Mouse (Mus musculus): ENCODE measurements around the gene Stx3. TPM values are rescaled to one million over a fixed set of nuclear protein-coding genes. Genes with fewer than 3 reads are reported as not detected.

The Stx3 gene
- polyA plus RNA-seq, 1 experiment from 2014 or later: 23.1 TPM

DNA sequence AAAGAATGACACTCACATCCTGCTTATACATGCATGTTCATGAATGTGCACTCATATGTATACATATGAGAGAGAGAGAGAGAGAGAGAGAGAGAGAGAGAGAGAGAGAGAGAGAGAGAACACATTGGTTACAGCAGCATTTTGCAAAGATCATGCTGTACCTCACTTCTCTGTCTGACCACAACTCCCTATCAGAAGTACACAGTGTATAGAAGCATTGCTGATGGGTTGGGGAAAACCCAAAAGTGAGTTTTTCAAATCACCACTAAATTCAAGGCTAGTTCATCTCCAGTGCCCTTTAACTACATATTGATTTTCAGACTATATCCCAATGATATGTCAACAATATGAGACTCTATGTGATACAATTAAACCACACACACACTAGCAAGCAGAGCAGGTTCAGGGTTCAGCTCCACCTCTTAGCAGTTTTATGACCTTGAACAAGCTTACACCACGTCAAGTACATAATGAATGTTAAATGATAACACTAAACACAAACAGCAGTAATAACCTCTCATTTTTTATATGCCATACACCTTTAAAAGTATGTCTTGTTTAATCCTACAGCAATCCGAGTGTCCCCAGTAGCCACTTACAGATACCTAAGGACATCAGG is 25.4 kb downstream of the Stx3 start:
- H3K4me3 ChIP-seq (ENCODE audit: low read depth, low read length): no peak overlapping the region
- no peaks in the 10 kb centered on the region for H3K27me3 ChIP-seq (ENCODE audit: control insufficient read depth, insufficient read depth, low read length)
- no peak for ATAC-seq (ENCODE audit: low FRiP score)
- H3K4me2 ChIP-seq: no peak overlapping the region
- H3K27ac ChIP-seq (ENCODE audit: low read depth, low read length): no peak overlapping the region
- H3K9ac ChIP-seq (ENCODE audit: low read length): no peak overlapping the region
- H3K36me3 ChIP-seq (ENCODE audit: control insufficient read depth, insufficient read depth, low read length): no peaks in the 10 kb centered on the region
- no peaks in the 10 kb centered on the region for H3K4me1 ChIP-seq (ENCODE audit: control insufficient read depth, insufficient read depth, low read length)
- 79% methylated on average over 2 of the region's 2 CpGs for WGBS
- H3K9me3 ChIP-seq (ENCODE audit: control insufficient read depth, low read length): no peaks in the 10 kb centered on the region
- DNase-seq (ENCODE audit: low spot score, missing footprints): no peak

DNA sequence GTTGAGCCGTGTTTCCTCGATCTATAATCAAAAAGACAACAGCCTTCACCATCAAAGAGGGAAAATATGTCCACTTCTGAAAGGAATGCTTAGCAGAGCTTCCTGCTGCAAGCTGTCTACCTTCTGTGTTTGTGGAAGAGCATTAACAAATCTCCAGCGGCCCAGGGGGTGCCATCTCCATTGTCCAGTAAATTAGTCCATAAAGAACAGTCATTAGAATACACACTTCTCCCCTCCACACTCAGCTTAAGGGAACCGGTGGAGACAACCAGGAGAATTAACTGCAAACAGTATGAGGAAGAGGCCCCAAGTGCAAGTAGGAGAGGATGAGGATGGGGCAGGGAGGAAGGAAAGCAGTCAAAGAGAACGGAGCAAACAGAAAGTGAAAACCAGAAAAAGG is 27.4 kb downstream of the Stx3 start:
- H3K4me2 ChIP-seq: no peak overlapping the region

DNA sequence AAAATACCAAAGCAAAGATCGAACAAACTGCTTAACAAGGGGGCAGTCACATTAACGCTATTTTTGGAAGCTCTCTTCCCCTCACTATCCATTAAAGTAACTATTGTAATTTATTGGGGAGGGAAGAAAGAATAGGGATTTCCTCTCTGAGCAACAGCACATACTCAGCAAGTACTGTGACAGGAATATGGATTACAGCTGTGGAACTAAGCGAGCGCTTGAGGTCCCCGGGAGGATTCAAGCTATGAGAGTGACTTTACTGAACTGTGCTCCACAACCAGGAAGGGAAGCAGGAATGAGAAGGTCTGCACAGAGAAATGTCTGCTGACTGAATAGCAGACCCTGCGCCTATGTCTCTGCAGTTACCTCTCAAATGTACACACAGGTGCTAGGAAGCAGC is 30.3 kb downstream of the Stx3 start:
- Histone ChIP-seq H3K27me3 (ENCODE audit: control insufficient read depth, insufficient read depth, low read length) (no peaks in the 10 kb centered on the region), H3K9me3 (ENCODE audit: control insufficient read depth, low read length) (no peaks in the 10 kb centered on the region), H3K4me3 (ENCODE audit: low read depth, low read length) (no peak overlapping the region), H3K27ac (ENCODE audit: low read depth, low read length) (no peak overlapping the region), H3K36me3 (ENCODE audit: control insufficient read depth, insufficient read depth, low read length) (no peaks in the 10 kb centered on the region), H3K4me1 (ENCODE audit: control insufficient read depth, insufficient read depth, low read length) (no peaks in the 10 kb centered on the region), H3K9ac (ENCODE audit: low read length) (no peak overlapping the region), H3K4me2 (no peak overlapping the region)
- ATAC-seq (ENCODE audit: low FRiP score) (no peak), DNase-seq (ENCODE audit: low spot score, missing footprints) (no peak)
- WGBS: 93% methylated on average over 6 of the region's 6 CpGs

More for the DNA sequence above, 27.4 kb downstream of the Stx3 start:
- Histone ChIP-seq H3K4me3 (ENCODE audit: low read depth, low read length) (no peak overlapping the region), H3K4me1 (ENCODE audit: control insufficient read depth, insufficient read depth, low read length) (no peaks in the 10 kb centered on the region), H3K9ac (ENCODE audit: low read length) (no peak overlapping the region), H3K27ac (ENCODE audit: low read depth, low read length) (no peak overlapping the region), H3K9me3 (ENCODE audit: control insufficient read depth, low read length) (no peaks in the 10 kb centered on the region), H3K27me3 (ENCODE audit: control insufficient read depth, insufficient read depth, low read length) (no peaks in the 10 kb centered on the region), H3K36me3 (ENCODE audit: control insufficient read depth, insufficient read depth, low read length) (no peaks in the 10 kb centered on the region)
- DNase-seq (ENCODE audit: low spot score, missing footprints) (no peak), ATAC-seq (ENCODE audit: low FRiP score) (no peak)
- 70% methylated on average over 5 of the region's 5 CpGs for WGBS

DNA sequence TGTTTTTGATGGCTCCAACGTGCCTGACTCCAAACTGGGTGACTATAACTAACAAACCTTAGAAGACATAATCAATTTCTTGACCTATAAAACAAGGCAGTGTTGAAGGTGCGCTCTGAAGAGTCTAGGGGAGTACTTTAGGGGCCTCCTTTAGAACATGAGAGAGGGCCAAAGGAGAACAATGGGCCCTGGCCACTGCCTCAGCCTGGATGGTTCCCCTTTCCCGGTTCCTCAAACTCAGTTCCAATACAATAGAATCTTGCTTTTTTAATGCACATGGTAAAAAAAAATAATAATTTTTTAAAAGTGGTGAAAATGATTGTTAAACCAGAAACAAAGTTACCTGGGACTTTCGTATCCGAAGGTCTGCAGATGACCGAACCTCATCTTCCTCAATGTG is 31.4 kb downstream of the Stx3 start:
- WGBS: 94% methylated on average over 6 of the region's 6 CpGs
- DNase-seq (ENCODE audit: low spot score, missing footprints): no peak
- H3K36me3 ChIP-seq (ENCODE audit: control insufficient read depth, insufficient read depth, low read length): no peaks in the 10 kb centered on the region
- H3K4me2 ChIP-seq: no peak overlapping the region
- no peaks in the 10 kb centered on the region for H3K9me3 ChIP-seq (ENCODE audit: control insufficient read depth, low read length)
- no peak overlapping the region for H3K4me3 ChIP-seq (ENCODE audit: low read depth, low read length)
- H3K4me1 ChIP-seq (ENCODE audit: control insufficient read depth, insufficient read depth, low read length): no peaks in the 10 kb centered on the region
- H3K27ac ChIP-seq (ENCODE audit: low read depth, low read length): no peak overlapping the region
- H3K27me3 ChIP-seq (ENCODE audit: control insufficient read depth, insufficient read depth, low read length): no peaks in the 10 kb centered on the region
- no peak for ATAC-seq (ENCODE audit: low FRiP score)
- H3K9ac ChIP-seq (ENCODE audit: low read length): no peak overlapping the region

DNA sequence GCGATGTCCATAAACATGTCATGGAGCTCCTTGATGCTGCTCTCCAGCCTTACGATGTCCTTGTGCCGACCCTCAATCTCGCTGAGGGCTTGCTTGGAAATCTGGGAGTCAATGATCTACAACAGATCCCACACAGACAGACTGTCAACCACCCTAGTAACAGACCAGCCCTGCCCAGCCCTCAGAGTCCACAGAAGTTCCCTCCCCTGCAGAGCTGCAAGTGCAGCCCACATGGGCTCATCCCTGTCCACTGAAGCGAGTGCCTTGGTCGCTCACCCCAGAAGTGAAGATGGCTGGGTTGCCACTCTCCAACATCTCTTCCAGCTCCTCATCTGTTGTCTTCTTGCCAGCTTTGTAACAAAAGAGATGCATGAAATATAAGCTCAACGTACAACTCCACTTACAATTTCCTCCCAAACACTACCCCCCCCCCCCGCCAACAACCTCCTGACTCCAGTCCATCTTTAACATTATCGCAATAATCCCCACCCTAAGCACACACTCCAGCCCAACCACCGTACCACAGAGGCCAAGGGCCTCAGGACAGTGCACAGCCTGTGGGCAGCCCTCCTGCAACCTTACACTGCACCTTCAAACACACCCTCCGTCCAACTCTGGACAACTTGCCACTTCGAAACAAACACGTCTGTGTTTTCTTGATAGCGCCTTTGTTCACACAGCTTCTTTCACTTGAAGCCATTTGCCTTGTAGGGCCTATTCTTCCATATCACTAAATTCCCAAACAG is 33.6 kb downstream of the Stx3 start:
- ATAC-seq (ENCODE audit: low FRiP score) (no peak), DNase-seq (ENCODE audit: low spot score, missing footprints) (no peak)
- Histone ChIP-seq H3K36me3 (ENCODE audit: control insufficient read depth, insufficient read depth, low read length) (no peaks in the 10 kb centered on the region), H3K4me1 (ENCODE audit: control insufficient read depth, insufficient read depth, low read length) (no peaks in the 10 kb centered on the region), H3K4me2 (no peak overlapping the region), H3K9me3 (ENCODE audit: control insufficient read depth, low read length) (no peaks in the 10 kb centered on the region), H3K27ac (ENCODE audit: low read depth, low read length) (no peak overlapping the region), H3K27me3 (ENCODE audit: control insufficient read depth, insufficient read depth, low read length) (no peaks in the 10 kb centered on the region), H3K9ac (ENCODE audit: low read length) (no peak overlapping the region), H3K4me3 (ENCODE audit: low read depth, low read length) (no peak overlapping the region)
- WGBS: 92% methylated on average over 14 of the region's 14 CpGs

DNA sequence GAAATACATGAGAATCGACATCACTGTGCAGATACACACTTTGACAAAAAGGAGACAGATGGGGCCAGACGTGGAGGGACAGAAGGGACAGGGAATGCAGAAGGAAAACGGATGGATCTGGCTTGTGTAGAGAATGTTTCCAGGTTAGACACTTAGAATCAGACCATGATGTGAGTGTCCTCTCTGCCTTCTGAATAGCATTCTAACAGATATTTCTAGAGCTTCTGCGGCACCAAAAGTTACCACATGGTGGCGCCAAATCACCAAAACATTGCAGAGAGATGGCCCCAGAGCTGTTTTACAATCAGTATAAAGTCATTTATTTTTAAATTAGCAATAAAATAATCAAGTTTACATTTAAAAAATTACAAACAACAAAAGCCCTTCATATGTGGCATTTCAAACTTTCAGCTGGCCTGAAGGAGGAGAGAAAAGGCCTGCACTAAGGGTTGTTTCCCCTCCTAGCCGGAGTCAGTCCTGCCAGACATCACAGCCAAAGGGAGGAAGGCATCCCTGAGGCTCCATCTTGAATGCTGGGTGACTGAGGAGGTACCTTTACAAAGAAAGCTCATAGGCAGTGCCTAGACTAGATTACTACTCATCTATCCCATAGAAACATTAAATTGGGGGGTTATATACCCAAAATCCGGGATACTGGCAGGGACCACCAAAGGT is 41.9 kb downstream of the Stx3 start:
- H3K4me3 ChIP-seq (ENCODE audit: low read depth, low read length): no peak overlapping the region
- 59% methylated on average over 7 of the region's 7 CpGs for WGBS
- H3K4me2 ChIP-seq: no peak overlapping the region
- ATAC-seq (ENCODE audit: low FRiP score): peak; percentile 66; the same call in 1 of the 2 replicates
- H3K27ac ChIP-seq (ENCODE audit: low read depth, low read length): no peak overlapping the region
- no peaks in the 10 kb centered on the region for H3K27me3 ChIP-seq (ENCODE audit: control insufficient read depth, insufficient read depth, low read length)
- H3K36me3 ChIP-seq (ENCODE audit: control insufficient read depth, insufficient read depth, low read length): peaks cover 3% of the 10 kb centered on the region; the same call in 1 of the 2 replicates
- no peaks in the 10 kb centered on the region for H3K4me1 ChIP-seq (ENCODE audit: control insufficient read depth, insufficient read depth, low read length)
- no peak overlapping the region for H3K9ac ChIP-seq (ENCODE audit: low read length)
- DNase-seq (ENCODE audit: low spot score, missing footprints): peak; percentile 98
- no peaks in the 10 kb centered on the region for H3K9me3 ChIP-seq (ENCODE audit: control insufficient read depth, low read length)

DNA sequence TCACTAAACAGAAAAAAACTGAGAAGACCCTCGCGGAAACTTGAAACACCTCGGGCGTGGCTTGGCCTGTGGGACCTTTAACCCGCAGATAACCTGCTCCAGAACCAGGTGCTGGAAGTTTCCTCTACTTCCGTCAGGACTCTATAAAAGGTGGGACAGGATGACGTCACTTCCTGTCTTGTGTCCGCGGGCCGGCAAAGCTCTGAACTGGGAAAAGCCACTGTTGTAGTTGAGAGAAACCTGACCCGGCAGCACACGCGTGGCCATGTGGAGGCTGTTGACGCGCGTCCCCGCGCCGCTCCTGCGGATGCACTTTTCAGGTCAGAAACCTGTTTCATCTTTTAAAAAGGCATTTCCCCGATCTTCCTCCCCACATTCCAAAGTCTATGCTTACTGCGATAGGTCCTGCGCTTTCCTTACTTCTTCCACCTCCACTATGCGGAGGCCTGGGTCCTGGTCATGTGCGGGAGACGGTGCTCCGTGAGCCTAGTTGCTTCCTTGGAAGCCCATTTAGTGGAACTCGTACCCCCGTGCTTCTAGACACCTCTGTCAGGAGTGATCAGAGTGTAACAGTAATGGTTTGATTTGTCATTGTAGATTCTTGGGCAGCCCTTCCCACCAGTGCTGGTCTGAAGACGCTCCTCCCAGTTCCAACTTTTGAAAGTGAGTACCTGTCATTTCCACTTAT is 48.9 kb downstream of the Stx3 start, which contains the start of gene Mrpl16:
TSS of gene Mrpl16 (plus strand) at position 187 of the 688 bp plus-strand sequence.
- Histone ChIP-seq H3K27ac (ENCODE audit: low read depth, low read length) (no peak within 1 kb of the TSS; the same call in 1 of the 2 replicates), H3K4me1 (ENCODE audit: control insufficient read depth, insufficient read depth, low read length) (peaks cover 4% of the 10 kb centered on the region), H3K4me2 (peak within 1 kb of the TSS; percentile 82), H3K4me3 (ENCODE audit: low read depth, low read length) (peak within 1 kb of the TSS; percentile 66), H3K36me3 (ENCODE audit: control insufficient read depth, insufficient read depth, low read length) (peaks cover 3% of the 10 kb centered on the region; the same call in 1 of the 2 replicates), H3K9ac (ENCODE audit: low read length) (peak within 1 kb of the TSS; percentile 77), H3K9me3 (ENCODE audit: control insufficient read depth, low read length) (no peaks in the 10 kb centered on the region), H3K27me3 (ENCODE audit: control insufficient read depth, insufficient read depth, low read length) (no peaks in the 10 kb centered on the region)
- peak; percentile 92 for ATAC-seq (ENCODE audit: low FRiP score)
- peak; percentile 100 for DNase-seq (ENCODE audit: low spot score, missing footprints)
- under 1% methylated on average over 30 of the region's 30 CpGs for WGBS

DNA sequence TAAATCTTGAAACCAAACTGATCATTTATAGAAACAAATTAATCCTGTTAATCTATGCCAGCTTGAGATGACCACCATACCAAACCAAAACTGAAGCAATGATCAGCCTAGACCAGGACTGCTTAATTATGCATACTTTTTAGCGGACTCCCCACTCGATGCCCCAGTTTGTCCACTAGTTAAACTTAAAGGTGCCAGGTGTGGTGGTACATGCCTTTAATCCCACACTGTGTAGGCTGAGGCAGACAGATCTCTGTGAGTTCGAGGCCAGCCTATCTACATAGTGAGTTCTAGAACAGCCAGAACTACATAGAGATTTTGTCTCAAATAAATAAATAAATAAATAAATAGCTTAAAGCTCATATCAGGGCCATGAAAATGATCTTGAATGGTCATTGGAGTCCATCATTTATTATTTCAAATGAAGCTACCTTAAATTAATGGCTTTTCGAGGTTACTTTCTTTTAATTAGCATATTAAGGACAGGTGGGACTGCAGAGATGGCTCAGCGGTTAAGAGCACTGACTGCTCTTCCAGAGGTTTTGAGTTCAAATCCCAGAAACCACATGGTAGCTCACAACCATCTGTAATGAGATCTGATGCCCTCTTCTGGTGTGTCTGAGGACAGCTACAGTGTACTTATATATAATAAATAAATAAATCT is 49.8 kb downstream of the Stx3 start:
- H3K4me2 ChIP-seq: peak overlapping the region; percentile 82
- WGBS: 89% methylated on average over 5 of the region's 5 CpGs

More for the DNA sequence above, 49.8 kb downstream of the Stx3 start:
- peaks cover 3% of the 10 kb centered on the region; the same call in 1 of the 2 replicates for H3K36me3 ChIP-seq (ENCODE audit: control insufficient read depth, insufficient read depth, low read length)
- H3K9me3 ChIP-seq (ENCODE audit: control insufficient read depth, low read length): no peaks in the 10 kb centered on the region
- ATAC-seq (ENCODE audit: low FRiP score) (no peak; the same call in none of the 2 replicates), DNase-seq (ENCODE audit: low spot score, missing footprints) (no peak)
- no peaks in the 10 kb centered on the region for H3K27me3 ChIP-seq (ENCODE audit: control insufficient read depth, insufficient read depth, low read length)
- H3K9ac ChIP-seq (ENCODE audit: low read length): no peak overlapping the region
- no peak overlapping the region for H3K27ac ChIP-seq (ENCODE audit: low read depth, low read length)
- H3K4me1 ChIP-seq (ENCODE audit: control insufficient read depth, insufficient read depth, low read length): peaks cover 4% of the 10 kb centered on the region
- H3K4me3 ChIP-seq (ENCODE audit: low read depth, low read length): peak overlapping the region; percentile 66; the same call in 1 of the 2 replicates
